Mouse (Mus musculus): ENCODE results near the gene Fbxo36.

The Fbxo36 gene

DNA sequence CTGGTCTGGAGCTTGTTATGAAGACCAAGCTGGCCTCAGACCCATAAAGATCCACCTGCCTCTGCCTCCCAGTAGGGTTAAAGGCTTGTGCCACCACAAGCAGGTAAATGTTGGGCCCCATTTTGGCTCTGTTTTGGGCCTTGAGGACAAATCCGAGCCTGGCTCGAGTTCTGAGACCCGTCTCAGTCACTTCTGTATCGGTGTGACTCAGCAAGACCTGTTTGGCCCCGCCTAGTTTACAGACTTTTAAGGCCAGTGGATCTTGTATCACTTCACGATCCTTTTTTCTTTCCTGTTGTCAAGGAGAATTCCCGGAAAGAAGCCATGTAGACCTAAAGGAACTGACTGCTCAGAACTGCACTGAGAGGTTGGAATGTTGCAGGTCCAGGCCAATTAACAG lies 50.9 kb downstream of the Fbxo36 start:
- no peak for DNase-seq (ENCODE audit: low spot score in 2 of 2)

DNA sequence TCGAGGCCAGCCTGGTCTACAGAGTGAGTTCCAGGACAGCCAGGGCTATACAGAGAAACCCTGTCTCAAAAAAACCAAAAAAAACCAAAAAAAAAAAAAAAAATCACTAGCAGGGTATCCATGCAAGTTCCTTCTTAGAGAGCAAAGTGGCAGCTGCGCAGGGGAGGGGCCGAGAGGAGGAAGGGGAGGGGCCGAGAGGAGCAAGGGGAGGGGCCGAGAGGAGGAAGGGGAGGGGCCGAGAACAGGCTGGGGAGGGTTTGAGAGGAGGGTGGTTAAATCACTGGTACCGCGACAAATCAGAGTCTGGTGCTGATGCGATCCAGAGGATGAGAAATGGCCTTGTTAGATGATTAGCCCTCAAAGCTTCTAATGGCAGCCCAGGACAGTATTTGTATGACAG lies 52.1 kb downstream of the Fbxo36 start:
- no peak for DNase-seq (ENCODE audit: low spot score in 2 of 2)

DNA sequence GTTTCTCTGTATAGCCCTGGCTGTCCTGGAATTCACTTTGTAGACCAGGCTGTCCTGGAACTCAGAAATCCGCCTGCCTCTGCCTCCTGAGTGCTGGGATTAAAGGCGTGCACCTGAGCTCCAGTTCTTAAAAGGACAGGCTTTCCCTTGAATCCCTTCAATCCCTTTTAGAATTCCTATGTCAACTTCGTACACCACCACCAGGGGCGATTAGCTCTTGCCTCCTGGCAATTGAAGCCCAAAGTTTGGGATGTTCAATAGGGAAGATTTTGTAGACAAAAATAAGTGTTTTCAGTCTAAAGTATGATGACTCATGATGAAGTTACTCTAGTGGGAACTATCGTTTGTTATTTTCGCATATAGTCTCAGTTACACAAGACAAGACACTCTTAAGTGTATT lies 57.7 kb downstream of the Fbxo36 start:
- DNase-seq (ENCODE audit: low spot score in 2 of 2) = no peak

DNA sequence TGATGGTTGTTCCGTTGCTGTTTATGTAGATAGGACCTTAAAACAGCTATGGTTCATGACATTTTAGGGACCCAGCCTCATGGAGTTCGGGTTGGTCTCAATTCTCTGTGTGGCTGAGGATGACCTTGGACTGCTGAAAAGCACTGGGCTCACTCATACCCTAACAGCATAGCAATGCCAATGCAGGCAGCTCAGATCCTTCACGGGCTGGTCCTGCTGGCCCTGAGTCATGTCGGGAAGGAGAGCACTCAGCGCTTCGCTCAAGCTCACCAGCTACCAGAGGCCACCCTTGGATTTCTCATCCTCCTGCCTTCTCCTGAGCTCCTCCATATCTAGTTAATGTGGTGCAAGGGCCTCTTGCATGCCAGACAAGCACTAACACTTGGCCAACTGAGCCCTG lies 59.5 kb downstream of the Fbxo36 start:
- DNase-seq (ENCODE audit: low spot score in 2 of 2) = no peak

DNA sequence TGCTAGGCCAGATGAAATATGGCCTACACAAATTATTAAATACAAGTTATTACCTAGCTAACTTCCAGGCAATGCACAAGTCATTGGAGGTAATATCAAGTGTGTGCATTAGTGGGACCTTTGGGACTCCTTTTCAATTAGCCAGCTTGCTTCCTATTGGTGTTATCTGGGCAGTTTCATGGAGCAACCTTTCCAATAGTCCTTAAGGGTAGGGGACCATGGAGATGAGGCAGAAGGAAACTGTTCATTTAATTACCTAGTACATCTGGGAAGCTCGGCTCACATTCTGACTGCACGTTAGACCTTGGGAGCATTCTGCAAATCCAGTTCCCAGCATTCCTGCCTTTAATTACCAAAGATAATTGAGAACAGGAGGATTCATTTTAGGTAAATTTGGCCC lies 64.8 kb downstream of the Fbxo36 start:
- no peak for DNase-seq (ENCODE audit: low spot score in 2 of 2)

DNA sequence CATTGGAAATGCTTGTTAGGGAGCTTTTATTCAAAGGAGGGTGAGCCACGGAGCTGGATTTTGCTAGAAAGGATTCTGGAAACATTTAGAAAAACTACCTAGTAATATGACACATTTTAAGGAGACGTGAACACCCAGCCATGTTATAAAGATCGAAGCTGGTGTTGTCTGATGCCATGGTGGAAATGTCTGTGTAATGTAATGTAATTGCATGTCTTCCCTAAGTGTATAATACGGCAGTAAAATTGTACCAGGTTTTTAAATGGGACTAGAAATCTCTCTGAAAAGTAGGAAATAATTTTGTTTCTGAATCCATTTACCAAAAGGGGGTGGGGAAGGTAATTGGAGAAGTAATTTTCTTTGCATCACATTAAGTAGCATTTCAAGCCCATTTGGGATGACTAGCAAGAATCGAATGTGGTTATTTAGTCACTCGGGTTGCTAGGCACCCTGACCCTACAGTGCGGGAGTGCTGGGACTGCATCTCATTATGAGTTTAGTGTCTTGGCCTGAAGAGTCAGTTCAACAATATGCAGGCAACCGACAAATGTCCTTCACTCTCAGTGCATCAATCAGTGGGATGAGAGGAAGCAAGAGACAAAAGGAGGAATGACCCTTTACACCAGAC lies 70.7 kb downstream of the Fbxo36 start:
- DNase-seq (ENCODE audit: low spot score in 2 of 2) = no peak

DNA sequence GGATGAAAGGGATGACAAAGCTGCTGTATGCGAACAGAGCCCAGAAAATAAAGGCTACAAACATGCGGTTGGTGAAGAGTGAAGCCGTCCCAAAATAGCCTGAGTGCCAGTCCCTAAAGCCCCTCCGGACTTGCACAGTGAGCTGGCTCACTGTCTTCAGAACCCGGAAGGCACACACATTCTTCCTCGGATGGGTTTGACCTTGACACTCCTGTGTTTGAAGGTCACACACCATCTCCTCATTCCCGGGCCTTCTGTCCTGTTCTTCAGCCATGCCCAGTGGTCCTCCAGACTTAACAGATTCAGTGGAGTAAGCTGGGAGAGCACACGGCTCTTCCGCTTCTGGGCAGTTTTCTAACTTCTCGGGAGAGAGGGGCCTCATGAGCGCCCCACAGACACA lies 72.9 kb downstream of the Fbxo36 start:
- DNase-seq (ENCODE audit: low spot score in 2 of 2) = no peak

DNA sequence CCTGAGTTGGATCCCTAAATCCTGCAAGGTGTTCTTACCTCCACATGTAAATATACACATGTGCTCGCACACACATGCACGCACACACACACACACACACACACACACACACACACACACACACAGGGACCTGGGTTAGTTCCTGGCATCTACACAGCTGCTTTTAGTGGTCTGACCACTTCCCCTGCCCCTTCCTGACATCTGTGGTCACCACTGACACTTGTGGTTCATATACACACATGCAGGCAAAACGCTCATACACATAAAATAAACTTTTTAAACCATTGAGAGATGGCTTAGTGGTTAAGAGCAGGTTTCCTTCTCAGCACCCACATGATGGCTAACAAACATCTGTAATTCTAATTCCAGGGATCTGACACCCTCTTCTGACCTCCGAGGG lies 75.4 kb downstream of the Fbxo36 start:
- DNase-seq (ENCODE audit: low spot score in 2 of 2) = peak; percentile 22 to 55

DNA sequence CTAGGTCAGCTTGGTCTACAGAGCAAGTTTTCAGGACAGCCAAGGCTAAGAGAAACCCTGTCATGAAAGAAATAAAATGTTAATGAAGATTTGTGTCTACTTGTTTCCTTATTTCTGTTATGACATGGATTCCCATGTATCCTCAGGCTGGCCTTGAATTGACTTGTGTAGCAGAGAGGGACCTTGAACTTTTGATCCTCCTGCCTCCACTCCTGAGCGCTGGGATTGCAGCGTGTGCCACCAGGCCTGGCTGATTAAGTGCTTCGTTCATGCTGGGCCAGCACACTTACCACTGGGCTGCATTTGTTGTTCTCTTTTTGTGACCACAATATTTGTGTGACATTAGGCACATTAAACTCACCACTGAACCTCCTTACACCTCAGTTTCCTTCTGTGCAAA lies 79.2 kb downstream of the Fbxo36 start:
- no peak for DNase-seq (ENCODE audit: low spot score in 2 of 2)

DNA sequence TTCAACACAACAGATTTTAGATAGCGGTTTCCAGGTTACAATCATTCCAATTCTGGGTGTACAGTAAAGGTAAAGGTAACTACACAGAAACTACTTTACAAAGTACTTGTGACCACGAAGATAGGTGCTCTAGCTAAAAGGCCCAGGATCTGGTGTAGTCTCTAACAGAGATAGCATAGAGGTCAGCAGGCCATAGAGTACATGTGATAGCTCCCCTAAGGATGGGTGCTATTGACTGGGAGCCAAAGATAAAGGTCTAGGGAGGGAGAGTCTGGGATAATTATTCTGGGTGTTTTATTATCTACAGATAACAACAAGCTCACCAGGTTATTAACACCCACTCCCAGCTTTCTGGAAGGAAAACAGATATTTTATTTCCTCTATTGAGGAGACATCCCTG lies 83.8 kb downstream of the Fbxo36 start:
- no peak for DNase-seq (ENCODE audit: low spot score in 2 of 2)

DNA sequence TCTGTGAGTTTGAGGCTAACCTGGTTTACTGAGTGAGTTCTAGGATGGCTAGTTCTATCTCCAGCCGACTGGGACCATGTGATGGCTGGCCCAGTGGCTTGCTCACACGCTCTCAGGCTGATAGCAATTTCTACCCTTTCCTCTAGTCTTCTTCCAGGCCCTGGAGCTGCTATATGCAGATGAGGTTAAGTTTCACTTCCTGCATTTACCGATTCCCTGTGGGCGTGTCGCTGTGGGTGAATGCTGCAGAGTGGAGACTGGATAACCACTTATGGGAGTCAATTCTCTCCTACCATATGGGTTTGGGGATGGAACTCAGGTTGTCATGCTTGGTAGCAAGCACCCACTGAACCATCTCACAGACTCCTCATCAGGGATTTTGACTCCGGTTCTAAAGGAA lies 84.5 kb downstream of the Fbxo36 start:
- no peak for DNase-seq (ENCODE audit: low spot score in 2 of 2)

DNA sequence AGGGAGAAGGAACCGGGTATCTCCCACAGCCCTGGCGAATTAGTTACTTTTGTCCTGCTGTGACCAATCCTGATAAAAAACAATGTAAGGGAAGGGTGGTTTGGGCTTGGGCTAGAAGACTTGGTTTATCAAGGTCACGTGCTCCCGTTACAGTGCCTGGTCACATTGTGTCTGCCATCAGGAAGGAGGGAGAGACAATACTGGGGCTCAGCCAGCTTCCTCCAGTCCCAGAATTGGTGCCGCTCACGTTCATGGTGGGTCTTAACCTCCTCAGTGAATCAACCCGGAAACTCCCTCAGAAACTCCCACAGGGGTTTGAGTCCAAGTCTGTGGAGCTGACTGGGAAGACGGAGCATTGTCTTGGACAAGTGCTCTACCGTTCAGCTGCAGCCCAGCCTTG lies 86.0 kb downstream of the Fbxo36 start:
- DNase-seq (ENCODE audit: low spot score in 2 of 2) = no peak

DNA sequence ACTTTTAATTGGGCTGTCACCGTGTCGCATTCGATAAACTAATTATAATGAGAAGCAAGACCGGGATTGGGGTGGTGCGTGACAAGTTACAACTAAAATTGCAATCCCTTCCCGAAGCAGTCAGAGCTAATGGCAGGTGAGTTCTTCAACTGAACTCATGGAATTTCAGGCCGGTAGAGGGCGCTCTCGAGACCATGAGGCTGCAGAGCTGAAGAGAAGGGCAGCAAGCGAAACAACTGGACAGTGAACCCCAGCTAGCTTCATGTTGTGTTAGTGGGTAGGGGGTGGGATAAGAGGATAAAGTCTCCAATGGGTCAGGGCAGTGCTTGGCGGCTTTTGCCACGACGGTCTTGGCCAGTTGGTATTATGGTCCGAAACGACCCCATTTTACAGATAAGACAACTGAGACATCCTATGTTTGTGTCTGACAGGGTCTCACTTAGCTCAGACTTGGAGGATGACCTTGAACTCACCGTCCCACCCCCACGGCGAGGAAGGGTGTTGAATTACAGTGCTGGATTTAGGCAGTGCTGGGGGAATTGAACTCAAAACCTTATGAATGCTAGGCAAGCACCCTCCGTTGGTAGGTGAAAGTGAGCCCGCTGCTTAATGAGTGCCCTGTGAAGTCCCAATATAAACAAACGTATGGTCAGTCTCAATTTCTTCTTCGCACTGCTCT lies 94.0 kb downstream of the Fbxo36 start:
- DNase-seq (ENCODE audit: low spot score in 2 of 2) = peak; percentile 10 to 13

DNA sequence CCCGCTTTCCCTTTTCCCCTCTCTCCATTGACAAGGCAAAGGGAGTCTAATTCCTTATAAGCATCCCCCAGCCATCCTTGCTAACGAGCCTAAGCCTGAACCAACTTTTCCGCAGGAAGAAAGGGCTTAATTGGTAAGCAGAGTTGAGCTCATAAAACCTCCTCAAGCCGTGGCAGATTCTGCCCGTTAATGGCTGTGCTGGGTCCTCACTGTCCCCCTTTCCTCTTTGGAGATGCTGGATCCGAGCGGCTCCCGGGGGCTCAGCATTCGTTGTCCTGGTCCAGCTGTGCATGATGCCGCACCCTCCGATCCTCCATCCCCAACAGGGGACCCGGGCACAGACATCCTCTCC lies 94.5 kb downstream of the Fbxo36 start:
- no peak for DNase-seq (ENCODE audit: low spot score in 2 of 2)

DNA sequence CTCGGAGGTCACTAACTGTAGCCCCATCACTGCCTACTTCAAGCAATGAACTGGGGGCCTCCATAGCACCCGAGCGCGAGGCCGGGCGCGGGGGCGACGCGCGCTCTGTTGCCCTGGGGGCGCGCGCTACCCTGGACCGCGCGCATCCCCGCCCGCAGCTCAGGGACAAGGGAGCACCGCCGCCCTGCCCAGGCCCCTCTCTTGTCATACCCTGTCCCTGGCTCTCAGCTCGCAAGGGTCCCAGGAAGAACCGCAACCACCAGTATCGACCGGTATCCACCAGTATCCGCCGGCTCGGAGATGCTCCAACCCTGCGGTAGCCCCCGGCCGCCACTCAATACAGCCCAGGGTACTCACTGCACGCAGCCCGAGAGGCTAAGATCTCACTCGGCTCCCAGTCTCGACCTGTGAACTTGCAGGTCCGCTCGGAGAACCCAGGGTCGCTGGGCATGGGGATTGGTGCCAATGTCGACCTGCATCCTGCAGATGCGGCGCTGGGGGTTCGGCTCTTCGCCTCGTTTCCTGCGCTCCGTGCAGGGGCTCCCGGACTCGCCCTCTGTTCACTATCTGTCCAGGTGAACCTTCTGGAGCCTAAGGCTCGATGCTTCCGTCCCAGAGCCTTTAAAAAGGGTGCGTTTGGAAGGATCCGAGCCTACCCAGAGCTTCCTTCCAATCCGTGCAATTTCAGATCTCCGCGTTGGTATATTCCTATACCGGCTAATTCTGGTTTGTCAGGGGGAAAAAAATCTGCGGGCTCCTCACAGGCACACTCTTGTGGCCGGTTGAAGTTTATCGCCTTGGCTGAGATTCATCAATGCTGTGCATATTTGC lies 95.1 kb downstream of the Fbxo36 start, which contains the start of gene Slc16a14:
TSS of gene Slc16a14 (minus strand) at position 632 of the 831 bp plus-strand sequence.
- no peak for DNase-seq (ENCODE audit: low spot score in 2 of 2)

DNA sequence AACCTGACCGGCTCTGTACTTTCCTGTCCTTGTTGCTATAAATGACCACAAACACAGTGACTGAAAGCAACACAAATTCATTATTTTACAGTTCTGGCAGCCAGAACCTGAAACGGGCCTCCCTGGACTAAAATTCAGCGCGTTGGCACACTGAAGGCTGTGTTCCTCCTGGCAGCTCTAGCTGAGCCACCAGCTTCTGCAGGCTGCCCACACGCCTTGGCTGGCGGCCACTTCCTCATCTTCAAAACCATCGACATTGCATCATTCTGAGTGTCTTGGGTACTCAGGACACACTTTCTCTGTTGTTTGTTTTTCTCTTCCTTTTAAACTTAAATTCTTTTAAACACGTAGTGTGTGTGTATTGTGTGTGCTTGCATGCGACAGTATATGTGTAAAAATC lies 96.0 kb downstream of the Fbxo36 start:
- DNase-seq (ENCODE audit: low spot score in 2 of 2) = no peak

DNA sequence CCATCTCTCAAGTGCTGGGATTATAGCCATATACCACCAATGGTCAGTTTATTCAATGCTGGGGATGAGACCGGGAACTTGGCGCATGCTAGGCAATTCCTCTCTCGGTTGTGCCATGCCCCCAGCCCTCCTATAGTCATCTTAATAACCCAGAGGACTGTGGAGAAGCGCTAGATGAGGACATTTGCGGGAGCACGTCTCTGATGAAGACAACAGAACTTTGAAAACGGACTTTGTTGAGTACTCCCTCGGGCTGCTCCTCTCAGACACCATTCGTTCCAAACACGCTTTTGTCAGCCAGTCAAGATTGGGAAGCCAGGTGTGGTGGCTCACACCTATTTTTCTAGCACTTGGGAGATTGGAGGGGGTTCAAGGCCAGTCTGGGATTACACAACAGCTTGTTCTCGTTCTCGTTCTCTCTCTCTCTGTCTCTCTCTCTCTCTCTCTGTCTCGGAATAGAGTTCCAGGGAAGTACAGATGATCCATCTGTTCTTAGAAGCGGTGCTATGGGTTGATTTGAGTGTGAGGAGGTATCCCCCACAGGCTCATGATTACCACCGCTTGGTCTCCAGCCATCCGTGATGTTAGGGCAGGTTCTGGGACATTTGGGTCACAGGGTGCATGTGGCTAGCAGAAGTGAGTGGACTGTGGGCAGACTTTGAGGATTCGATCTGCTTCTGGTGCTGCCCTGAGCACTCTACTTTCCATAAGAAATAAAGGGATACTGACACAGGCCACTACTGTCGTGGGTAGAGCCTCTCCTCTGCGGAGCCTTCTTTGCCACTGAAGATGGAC lies 97.3 kb downstream of the Fbxo36 start:
- no peak for DNase-seq (ENCODE audit: low spot score in 2 of 2)

DNA sequence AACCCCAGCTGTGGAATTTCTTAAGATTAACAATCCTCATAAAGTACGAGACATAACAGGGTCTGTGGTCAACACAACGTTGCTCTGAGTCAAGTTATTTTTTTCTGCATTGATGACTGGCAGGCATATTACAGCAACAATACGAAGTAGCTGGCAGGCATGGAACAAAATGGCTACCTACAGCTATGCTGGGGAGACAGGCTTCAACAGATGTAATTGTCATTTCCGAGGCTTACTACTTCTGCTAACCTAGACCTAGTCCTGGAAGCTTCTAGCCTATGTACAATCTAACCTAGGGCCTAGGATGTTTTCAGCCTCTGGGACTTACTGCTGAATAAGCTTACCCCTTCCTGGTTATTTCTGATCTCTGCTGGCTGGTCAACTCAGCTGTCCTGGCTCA lies 99.8 kb downstream of the Fbxo36 start:
- no peak for DNase-seq (ENCODE audit: low spot score in 2 of 2)

DNA sequence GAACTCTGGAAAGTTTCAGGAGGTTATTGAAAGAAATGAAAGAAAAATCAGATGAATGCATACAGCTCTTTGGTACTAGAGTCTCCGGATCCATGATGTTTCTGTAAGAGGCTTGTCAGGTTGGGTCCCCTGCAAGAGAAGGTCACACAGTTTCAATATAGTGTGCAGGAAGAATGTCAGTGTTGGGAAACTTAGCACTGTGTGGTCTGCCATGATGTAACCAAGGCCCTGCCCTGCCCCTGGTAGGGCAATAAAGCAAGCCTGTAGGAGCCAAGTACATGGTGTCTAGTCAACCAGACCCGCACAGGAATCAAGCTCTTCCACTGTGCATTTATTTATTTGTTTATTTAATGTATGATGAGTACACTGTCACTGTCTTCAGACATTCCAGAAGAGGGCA lies 100.7 kb downstream of the Fbxo36 start:
- DNase-seq (ENCODE audit: low spot score in 2 of 2) = no peak

DNA sequence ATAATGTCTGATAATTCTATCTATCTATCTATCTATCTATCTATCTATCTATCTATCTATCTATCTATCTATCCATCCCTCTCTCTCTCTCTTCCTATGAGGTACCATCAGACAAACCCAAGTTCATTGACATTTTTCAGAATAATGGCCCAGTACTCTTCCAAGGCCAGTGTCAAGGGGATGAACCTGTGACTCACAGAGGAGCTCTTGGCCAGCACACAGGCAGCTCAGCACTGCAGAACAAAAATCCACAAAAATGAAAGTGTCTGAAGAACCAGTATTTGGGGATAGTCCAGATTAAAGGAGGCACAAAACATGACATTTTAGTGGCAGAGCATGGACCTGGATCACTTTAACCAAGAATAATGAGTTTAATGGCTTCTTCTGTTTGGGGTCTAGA lies 103.0 kb downstream of the Fbxo36 start:
- DNase-seq (ENCODE audit: low spot score in 2 of 2) = no peak

DNA sequence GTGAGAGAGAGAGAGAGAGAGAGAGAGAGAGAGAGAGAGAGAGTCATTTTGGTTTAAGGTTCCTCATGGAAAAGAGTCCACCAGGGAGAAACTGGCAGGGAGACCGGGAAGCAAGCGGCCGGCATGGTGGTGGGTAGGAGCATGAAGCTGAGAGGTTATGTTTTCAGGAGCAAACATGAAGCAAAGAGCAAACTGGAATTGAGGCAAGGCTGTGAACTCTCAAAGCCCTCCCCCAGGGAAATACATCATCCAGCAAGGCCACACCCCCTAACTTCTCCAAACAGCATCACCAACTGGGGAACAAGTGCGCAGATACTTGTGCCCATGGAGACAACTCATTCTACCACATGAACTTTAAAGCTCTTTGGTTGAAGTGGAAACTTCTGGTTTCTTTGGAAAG lies 103.9 kb downstream of the Fbxo36 start:
- no peak for DNase-seq (ENCODE audit: low spot score in 2 of 2)

DNA sequence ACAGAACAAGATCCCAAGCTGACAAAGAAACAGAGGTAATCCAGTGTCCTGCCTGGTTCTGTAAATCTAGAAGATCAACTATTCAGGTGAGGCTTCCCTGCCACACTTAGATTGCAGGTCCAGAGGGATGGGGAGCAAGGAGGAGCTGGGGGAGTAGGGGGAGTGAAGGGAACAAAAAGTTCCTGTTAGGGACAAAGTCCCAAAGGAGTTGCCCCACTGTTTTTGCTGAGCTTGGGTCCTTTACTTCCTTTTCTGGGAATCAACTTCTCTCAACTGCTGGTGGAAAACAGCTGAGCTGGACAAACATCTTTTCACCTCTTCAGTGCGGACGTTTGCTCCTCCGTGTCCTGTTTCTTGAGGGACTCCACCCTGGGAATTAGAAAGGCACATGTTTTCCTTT lies 106.3 kb downstream of the Fbxo36 start:
- DNase-seq (ENCODE audit: low spot score in 2 of 2) = no peak
